Mouse (Mus musculus) spleen, postnatal 14 days (tissue): ENCODE data around the gene Pum1.
A peak's percentile ranks its signal among the peaks of the same experiment; 100 is the strongest.
"Not testable (repeated sequence)": the region's sequence is repeated elsewhere in the genome, so short reads cannot be mapped to it uniquely, and the experiment has no call there.

Source experiments
- DNase-seq, 2 experiments: peaks; one replicate each; pipeline ENCODE4 v3.0.0; 2021 to 2022; ENCODE audit warnings: low spot score in 2 of 2

Pum1 gene

DNA sequence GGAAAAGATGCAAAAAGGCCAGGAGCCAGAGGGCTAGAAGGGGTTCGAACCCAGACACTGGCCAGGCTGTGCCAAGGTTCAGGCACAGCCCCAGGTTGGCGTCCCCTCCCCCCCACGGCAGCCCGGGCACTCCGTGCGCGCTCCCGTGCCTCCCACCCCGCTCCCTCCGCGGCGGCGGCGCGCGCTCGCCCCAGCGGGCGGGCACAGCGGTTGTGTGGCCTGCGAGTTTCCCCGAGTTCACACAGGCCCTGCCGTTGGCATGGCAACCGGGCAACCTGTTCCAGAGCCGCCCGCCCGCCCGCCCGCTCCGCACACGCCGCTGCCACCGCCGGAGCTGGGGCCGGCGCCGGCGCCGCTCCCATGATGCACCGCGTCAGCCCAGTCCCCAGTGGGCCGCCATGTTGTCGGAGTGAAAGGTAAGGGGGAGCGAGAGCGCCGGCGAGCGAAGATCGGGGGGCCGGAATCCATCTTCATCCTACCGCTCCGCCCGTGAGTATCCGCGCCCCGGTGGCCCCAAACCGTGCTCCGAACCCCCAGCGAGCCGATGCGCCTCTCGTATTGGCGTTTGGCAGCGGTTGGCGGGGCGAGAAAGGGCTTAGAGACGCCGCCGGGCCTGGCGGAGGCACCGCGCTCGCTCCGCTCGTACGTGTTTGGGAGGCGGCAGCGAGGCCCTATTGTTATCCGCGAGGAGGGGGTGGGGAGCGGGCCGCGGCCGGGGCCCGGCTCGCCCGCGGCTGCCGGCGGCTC, at the start of gene Pum1:
Gene Pum1, plus strand, starts transcription at position 343 of the 747 bp plus-strand sequence.
- DNase-seq, result peak; percentile 72 to 83

DNA sequence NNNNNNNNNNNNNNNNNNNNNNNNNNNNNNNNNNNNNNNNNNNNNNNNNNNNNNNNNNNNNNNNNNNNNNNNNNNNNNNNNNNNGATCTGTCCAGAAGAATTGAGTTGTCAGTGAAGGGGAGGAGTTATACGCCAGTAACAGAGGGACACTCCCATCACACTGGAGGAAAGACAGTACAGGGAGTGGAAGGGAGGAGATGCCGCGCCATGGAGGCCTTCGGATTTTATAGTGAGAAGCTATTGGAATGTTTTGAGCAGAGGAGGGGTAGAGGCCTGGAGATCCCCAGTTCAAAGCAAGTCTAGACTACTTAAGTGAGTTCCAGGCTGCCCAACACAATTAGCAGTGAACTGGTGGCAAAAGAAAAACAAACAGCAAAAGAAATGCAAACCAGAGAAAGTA, 33.7 kb upstream of the Pum1 start:
- no peak for DNase-seq

DNA sequence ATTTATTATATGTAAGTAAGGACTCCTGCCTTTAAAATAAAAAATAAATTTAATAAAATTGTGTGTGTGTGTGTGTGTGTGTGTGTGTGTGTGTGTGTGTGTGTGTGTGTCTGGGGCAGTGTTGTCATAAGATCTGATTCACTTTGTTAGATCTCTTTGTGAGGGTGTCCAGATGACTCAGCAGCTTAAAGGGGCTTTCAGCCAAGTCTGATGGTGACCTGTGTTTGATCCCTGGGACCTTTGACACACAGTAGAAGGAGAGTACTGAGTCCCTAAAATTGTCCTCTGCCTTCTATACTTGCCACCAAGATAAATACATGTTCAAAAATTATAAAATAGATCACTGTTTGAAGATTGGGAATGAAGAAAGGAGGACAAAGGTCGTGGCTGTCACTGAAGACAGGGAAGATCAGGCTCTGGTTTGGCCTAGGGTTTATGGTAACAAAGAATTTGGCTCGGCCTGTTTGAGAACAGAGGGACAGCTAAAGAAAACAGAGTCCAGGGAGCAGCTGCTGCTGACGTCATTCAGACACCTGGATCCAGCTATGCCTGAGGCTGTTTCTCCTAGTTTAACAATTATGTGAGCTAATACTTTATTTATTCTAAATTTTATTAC, 32.8 kb upstream of the Pum1 start:
- no peak for DNase-seq

DNA sequence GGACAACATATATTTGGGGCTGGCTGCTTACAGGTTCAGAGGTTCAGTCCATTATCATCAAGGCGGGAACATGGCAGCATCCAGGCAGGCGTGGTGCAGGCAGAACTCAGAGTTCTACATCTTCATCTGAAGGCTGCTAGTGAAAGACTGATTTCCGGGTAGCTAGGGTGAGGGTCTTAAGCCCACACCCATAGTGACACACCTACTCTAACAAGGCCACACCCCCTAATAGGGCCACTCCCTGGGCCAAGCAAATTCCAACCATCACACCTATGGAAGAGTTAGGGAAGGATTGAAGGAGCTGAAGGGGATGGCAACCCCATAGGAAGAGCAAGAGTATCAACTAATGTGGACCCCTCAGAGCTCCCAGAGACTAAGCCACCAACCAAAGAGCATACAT, 28.0 kb upstream of the Pum1 start:
- DNase-seq, result not testable (repeated sequence)

DNA sequence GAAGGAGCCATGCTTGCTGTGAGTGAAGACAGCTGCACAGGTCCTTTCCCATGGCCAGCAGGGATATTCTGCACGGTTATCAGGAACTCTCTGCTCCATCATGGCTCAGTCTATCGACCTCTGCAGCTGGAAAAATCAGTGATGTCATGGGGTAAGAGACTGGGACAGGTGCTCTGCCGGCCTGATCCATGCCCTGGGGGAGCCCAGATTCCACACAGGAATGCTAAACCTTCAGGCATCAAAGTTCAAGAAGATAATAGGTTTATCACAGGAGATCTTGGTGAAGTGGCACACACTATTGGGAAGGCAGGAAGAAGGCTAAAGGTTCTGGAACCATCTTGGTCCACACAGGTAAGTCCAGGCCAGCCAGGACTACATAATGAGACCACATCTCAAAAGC, 26.4 kb upstream of the Pum1 start:
- no peak for DNase-seq

DNA sequence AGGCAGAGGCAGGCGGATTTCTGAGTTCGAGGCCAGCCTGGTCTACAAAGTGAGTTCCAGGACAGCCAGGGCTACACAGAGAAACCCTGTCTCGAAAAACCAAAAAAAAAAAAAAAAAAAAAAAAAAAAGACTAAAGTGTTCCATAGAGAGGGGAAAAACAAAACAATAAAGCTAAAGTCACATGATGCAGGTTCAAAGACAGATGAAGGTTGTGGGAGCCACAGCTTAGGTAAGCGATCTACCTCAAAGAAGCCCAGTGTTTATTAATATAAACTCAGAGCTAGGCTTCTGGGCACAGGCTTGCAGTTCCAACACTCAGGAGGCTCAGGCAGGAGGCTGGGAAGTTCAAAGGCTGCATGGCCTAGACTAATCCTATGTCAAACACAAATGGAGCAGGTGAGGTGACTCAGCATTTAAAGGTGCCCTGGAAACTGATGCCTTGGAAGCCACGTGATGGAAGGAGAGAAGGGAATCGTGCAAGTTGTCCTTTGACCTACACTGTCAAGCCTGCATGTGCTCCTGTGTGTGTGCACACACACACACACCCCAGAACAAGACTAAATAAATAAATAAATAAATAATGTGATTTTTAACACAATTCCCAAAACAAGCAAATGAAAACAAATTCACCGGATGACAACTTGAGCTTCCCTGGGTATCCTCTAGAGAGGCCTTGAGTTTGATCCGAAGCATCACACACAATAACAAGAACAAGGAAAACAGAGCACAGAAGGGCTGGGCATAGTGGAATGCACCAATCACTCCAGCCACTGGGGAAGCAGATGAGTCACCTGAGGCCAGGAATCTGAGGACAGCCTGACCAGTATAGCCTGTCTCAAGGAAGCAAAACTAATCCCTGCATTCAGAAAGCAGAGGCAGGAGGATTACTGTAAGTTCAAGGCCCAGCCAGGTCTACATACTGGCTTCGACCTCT, 25.4 kb upstream of the Pum1 start:
- DNase-seq, result no peak

DNA sequence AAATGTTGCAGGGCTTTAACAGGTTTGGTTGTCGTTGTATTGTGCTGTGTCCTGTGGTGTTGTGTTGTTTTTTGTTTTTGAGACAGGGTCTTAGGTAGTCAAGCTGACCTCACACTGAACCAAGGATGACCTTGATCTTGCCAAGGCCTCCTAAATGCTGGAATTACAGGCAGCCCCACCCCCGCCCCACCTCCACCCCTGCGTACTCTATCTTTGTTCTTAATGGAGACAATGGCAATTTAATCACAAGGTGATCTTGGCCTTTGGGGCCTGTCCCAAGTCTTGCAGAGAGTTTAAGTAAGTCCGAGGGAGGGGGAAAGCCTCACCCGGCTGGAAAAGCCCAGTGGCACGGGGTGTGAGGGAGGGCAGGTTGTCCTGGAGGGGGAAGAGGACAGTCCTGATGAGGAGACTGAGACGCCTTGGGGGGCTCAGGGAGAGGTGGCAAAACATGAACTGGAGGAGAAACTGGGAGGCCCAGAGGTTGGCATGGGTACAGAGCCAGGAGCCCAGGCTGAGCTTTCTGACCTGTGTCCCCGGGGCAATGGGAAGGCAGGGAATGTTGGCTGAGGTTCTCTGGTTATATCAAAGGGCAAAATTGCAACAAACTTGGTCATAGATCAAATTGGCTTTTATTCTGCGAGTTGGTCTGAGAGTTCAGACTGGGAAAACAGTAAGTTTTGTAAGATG, 22.9 kb upstream of the Pum1 start:
- no peak for DNase-seq

DNA sequence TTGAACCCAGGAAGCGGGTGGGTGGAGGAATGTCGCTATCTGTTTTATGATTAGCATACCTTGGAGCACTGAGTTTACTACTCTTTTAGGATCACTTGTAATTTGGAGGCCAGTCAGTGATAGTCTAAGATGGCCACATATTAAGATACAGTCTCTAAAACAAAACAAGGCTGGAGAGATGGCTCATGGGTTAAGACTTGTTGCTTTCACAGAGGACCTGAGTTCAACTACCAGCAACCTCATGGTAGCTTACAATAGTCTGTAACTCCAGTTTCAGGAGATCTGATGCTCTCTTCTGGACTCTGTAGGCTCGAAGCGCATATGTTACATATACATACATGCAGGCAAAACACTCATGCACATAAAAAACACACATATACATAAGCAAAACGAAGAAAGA, 20.7 kb upstream of the Pum1 start:
- DNase-seq, result no peak

DNA sequence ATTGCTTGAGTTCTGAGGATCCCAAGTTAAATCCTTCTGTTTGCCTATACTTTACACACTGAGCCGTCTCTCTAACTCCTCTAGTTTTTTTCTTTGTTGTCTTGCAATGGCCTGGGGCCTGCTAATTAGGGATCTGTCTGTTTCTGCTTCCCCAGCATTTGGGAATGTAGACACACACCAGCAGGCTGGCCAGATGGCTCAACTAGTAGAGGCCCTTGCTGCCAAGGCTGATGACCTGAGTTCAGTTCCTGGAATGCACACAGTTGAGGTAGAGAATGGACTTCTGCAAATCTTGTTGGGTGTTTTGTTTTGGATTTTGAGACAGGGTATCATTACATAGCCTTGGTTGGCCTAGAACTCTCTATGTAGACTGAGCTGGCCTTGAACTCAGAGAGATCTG, 17.7 kb upstream of the Pum1 start:
- no peak for DNase-seq

DNA sequence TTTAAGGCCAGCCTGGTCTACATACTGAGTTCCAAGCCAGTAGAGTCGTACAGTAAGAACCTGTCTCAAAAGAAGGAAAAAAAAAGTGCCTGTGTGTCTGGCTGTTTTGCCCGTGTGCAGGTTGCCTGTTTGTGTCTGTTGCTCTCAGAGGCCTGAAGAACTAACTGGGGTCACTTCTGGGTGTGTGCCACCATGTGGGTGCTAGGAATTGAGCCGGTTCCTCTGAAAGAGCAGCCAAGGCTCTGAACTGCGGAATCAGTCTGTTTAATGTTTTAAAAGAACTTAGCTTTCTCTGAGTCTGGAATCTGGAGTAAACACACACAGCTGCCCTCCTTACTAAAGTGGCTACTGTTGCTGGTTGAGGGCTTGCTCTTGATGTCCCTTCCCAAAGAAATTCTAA, 11.8 kb upstream of the Pum1 start:
- DNase-seq, result no peak

DNA sequence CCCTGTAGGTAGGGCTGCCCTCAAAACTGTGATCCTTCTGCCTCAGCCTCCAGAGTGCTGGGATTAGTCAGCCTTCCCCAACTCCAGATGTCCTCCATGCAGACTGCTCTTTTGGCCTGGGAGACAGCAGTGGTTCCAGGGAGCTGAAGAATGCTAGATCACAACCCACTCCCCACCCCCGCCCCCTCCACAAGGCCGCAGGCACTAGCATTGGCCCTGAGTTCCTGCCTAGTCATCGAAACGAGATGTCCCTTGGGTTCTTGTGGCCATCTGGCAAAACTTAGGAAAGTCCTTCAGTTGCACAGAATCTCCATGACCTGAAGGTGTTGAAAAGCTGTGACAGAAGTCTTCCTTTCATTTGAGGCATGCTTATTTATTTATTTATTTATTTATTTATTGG, 10.6 kb upstream of the Pum1 start:
- no peak for DNase-seq

DNA sequence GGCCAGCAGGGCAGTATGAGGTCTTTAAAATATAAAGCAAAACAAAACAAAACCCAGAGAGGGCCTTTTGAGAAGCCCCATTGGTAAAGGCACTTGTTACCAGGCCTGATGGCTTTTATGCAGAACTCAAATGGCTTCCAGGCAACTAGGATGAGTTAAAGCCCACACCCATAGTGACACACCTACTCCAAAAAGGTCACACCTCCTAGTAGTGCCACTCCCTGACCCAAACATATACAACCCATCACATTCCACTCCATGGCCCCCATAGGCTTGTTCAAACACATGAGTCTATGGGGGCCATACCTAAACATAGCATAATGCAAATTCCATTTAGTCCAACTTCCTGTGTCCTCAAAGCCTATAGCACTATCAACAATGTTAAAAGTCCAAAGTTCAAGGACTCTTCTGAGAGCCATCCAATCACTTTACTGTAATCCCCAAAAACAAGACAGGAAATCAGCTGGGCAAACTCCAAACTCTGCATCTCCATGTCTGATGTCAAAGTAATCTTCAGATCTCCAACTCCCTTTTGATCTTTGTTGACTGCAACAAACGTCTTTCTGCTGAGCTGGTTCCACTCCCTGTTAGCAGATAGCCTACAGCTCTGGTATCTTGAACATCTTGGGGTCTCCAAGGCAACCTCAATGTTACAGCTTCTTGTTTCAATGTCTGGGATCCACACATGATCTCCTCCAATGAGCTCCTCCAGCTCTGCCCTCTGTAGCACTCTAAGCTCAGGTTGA, 5.1 kb upstream of the Pum1 start:
- DNase-seq, result no peak

DNA sequence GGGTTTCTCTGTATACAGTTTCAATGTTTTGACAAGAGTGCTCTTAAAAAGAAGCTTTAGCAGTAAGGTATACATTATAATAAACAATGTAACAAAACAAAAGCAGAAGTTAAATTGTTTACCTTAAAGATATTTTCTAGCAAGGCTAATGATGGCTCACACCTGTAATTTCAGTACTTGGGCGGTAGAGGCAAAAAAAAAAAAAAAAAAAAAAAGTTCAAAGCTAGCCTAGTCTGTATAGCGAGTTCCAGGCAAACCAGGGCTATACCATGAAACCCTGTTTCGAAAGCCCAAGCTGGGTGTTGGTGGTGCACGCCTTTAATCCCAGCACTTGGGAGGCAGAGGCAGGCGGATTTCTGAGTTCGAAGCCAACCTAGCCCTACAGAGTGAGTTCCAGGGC, 3.7 kb upstream of the Pum1 start:
- DNase-seq, result no peak

DNA sequence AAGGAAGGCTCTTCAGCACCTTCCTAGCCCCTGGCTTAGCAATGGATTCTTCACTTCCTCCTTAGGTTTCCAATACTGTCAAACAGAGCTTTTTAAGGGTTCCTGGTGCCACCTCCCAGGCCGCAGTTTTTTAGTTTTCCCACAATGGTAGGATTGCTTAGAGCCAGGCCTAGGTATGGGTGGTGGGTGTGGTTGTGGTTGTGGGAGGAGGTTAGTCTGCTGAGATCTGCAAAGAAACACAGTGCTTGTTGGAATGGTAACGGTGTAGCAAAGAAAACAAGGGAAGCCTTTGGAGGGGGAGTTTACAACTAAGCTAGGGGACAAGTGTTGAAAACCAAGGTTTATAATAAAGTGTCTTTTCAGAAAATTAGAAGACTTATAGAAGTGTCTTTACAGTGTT, 3.0 kb upstream of the Pum1 start:
- DNase-seq, result no peak

DNA sequence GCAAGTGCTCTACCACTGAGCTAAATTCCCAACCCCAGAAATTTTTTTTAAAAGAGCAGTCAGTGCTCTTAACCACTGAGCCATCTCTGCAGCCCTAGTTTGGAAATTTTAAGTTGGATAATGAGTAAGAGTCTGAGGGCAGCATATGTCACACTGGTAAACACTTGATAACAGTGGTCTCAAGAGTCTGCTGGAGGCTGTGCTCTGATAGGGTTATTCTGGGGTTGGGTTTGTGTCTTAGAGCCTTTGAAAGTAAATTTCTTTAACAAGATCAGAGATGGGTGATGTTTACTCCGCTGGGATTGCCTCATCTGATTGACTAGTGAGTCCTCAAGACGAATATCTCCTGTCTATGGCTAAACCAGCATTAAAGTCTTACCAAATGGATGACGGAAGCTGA, 2.0 kb upstream of the Pum1 start:
- no peak for DNase-seq

DNA sequence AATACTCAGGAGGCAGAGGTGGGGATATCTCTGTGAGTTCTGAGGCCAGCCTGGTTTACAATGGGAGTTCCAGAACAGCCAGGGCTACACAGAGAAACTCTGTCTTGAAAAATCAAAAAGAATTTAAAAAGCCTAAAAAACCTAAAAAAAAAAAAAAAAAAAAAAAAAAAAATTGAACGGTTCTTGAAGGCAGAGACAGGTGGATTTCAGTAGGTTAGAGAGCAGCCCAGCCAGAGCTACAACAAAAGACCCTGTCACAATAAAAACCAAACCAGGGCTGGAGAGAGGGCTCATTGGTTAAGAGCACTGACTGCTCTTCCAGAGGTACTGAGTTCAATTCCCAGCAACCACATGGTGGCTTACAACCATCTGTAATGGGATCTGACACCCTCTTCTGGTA, 816 bp upstream of the Pum1 start:
- DNase-seq, result not testable (repeated sequence)

DNA sequence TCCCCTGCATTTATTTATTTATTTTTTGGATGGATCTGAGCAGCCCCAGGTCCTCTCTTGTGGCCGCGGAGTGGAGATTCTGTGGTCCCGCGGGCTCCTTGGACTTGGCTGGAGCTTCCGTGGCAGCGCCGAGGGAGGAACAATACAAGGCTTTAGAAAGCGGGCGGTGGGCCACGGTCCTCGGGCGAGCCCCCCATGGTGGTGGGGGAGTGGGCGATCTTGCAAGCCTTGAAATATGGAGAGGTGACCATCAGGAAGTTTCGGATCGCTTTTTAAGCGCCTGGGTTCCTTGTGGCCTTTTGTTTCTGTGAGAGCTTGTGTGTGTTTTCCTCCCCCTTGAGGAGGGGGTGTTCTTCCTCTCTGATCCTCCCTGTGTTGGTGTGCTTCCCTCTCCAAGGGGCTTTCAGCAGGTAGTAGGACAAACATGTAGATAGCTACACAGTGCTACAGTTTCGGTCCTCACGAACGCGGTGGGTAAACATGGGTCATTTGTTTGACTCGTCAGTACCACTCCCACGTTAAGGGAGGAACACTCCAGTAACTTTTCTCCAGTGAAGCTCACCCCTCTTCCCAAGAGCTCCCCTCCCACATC, 785 bp downstream of the Pum1 start:
- peak; percentile 16 to 17 for DNase-seq

DNA sequence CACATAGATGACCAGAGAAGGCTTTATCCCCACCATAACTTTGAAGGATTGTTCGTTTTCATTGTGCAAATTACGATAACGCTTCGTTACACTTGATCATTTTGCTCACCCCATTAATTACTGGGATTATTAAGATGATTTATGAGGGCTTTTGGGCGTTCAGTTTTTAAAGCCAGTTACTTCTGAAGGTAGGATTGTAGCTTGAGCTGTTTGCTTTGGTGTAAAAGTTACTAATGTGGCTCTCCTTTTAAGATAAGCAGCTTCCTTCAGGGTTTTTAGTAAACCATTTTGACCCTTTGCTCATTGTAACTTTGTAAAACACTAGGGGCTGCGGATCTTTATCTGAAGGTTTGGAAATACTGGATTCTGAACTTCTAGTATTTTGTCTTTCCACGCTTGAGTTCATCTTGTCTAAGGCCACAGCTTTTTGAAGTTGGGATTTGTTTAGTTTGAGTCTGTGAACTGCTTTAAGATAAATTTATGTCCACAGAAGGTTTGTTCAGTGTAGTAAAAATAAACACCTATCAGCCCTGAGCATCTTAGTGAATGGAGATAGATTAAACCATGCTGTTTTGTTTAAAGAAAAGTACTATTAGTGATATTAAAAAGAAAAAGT, 1.4 kb downstream of the Pum1 start:
- no peak for DNase-seq

DNA sequence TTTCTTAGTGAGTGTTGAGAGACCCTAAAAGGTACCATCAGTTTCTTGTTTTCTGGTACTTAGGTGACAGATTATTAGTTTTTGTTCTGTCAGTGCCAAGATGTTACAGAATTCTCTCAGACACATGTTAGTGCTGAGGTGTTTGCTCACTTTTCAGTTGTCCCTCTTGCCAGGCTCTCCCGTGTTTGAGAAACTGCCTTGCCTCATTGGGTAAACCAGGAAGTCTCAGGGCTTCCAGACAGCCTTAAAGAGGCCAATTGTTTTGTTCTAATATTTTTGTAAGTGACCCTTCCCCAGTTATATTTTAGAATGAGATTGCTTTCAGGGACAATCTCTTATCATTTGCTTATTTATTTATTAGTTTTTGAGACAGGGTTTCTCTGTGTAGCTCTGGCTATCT, 2.1 kb downstream of the Pum1 start:
- DNase-seq, result no peak

DNA sequence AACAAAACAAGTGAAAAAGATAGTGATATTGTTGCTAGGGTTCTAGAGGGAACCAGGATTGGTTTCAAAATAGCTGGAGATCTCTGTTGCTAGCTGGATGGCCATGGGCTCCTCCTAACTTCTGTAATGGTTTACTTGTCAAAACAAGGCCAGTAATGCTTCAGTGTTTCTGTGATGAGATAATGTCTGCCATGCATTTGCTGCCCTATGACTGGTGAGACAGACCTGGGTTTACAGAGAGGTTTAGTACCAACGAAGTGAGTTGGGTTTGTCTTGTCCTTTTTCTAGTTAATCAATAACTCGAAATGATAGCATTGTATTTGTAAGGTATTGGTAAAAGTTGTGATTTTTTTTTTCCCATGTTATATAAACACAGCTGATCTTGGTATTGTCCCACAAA, 4.6 kb downstream of the Pum1 start:
- DNase-seq, result no peak

DNA sequence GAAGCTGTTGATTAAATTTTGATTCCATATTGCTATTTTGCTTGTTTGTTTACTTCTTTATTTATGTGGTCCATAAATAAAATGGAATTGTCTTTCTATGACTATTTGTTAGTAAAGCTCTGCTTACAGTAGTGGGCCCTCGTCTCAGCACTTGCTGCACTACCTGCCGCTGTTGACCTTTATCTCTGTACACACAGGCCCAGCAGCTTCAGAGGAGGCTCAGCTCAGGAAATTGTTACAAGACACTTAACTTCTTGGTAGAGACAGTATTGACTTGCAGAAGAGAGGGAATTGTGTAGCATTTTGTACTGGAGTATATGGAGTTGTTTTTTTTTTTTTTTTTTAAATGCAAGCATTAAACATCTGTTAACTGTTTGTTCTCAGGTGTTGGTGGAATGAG, 5.4 kb downstream of the Pum1 start:
- no peak for DNase-seq
